Mouse (Mus musculus): ENCODE data around the gene Ktn1.

DNA sequence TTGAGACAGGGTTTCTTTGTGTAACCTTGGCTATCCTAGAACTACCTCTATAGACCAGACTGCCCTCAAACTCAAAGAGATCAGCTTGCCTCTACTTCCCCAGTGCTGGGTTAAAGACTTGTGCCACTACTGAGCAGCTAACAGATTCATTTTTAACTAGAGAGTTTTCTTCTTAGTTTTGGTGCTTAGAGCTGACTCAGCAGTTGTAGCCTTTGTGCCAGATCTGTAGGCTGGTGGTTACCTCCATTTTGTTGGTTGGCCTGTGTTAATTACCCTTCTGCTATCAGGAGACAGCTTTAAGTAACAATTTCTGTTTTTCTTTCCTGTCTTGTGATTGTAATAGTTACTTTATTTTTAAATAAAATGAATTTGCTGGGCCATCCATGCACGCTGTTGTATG lies 80.3 kb downstream of the Ktn1 start:
- TF ChIP-seq CTCF (IDR thresholded peaks at IDR 0.05; ENCODE audit: extremely low read depth, insufficient read depth, low read length) (no peak), POLR2A (IDR thresholded peaks at IDR 0.05; ENCODE audit: extremely low read depth, insufficient read depth, low read length) (no peak)
